1 mouse cellular context compared by ENCODE assay signal in genomic region chr16:23284470-23285394, GRCm38 (mm10).
TF ChIP-seq lines count a peak whose summit lies in the region.

No protein-coding gene starts in this region.

TF ChIP-seq in CH12.LX, 34 proteins besides CTCF, POLR2A, EP300 and RAD21 (continued from another document):
- TF ChIP-seq ETS1 (conservative IDR thresholded peaks at IDR 0.05; ENCODE audit: low read depth, low read length) (peak; percentile 80), USF2 (conservative IDR thresholded peaks at IDR 0.05; ENCODE audit: low read depth, low read length) (no peak), JUN (IDR thresholded peaks at IDR 0.05; ENCODE audit: insufficient read depth, low read depth, low read length) (no peak), JUND (conservative IDR thresholded peaks at IDR 0.05; ENCODE audit: low read depth, low read length) (no peak)
